Mouse (Mus musculus) liver, embryonic 13.5 days (tissue): ENCODE measurements around the gene Scn8a. TPM values are rescaled to one million over a fixed set of nuclear protein-coding genes. Genes with fewer than 3 reads are reported as not detected.

ENCODE experiments used
- ATAC-seq: fragments of 200-750 bp; cut with Nextera tagmentation; 2 replicates; pipeline ENCODE4 v1.8.0; 2017; ENCODE audit warnings: low read depth, mild to moderate bottlenecking, moderate number of reproducible peaks, moderate library complexity
- DNase-seq: peaks from one replicate; pipeline ENCODE4 v3.0.0; 2022
- H3K27ac ChIP-seq: fragments of 300-500 bp; sonication (generic); 2 replicates; pipeline ENCODE4 v1.5.1; 2015; ENCODE audit warnings: moderate library complexity, mild to moderate bottlenecking, inconsistent platforms
- H3K27me3 ChIP-seq: fragments of 300-500 bp; sonication (generic); 2 replicates; pipeline ENCODE4 v1.6.1; 2015; ENCODE audit warnings: mild to moderate bottlenecking, inconsistent platforms
- H3K36me3 ChIP-seq: fragments of 300-500 bp; sonication (generic); 2 replicates; pipeline ENCODE4 v1.6.1; 2015; ENCODE audit warnings: mild to moderate bottlenecking, inconsistent platforms
- H3K4me1 ChIP-seq: fragments of 300-500 bp; sonication (generic); replicated peaks from 2 replicates; pipeline ENCODE4 v1.6.1; 2015; ENCODE audit warnings: inconsistent platforms
- H3K4me2 ChIP-seq: fragments of 300-500 bp; sonication (generic); 2 replicates; pipeline ENCODE4 v1.6.1; 2015; ENCODE audit warnings: inconsistent platforms, mild to moderate bottlenecking, moderate library complexity
- H3K4me3 ChIP-seq: fragments of 300-500 bp; sonication (generic); replicated peaks from 2 replicates; pipeline ENCODE4 v1.5.1; 2015; ENCODE audit warnings: mild to moderate bottlenecking, inconsistent platforms
- H3K9ac ChIP-seq: fragments of 300-500 bp; sonication (generic); 2 replicates; pipeline ENCODE4 v1.6.1; 2015; ENCODE audit warnings: mild to moderate bottlenecking, inconsistent platforms
- H3K9me3 ChIP-seq: fragments of 300-500 bp; sonication (generic); replicated peaks from 2 replicates; pipeline ENCODE4 v1.6.1; 2016; ENCODE audit warnings: inconsistent platforms
- WGBS: fragments of 180-500 bp; shearing (Covaris S2); methylation state at CpG from one replicate; pipeline ENCODE4 v1.1.7; 2015; ENCODE audit not compliant: insufficient replicate concordance; 5-methylcytosine and 5-hydroxymethylcytosine counted together
- polyA plus RNA-seq: library from polyadenylated mRNA; unstranded; fragments of >200 nt; fragmentation: Nextera tagmentation; extraction: Ambion mirVana; gene quantifications from 2 replicates; pipeline ENCODE4 v1.2.1, GENCODE M21; 2015

Scn8a gene
- polyA plus RNA-seq, 1 experiment from 2014 or later: 0.10 TPM

DNA sequence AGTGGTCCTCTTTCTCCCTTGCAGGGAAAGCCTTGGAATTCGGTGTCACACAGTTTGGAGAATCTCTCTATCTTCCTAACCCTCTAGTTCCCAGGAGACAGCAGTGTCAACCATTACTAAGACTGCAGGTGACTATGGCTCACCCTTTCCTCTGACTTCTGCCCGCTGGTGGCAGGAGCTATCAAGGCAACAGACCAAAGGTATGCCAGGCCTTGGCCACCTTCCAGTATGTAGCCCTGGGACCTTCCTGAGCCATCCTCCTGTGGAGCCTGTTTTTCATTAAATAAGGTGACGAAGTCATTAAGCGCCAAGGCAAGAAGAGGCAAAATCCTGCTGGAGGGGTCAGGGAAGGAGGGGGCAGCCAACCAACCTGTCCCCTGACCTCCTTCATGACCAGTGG lies 205.5 kb downstream of the Scn8a start:
- no peak overlapping the region for H3K4me2 ChIP-seq
- H3K36me3 ChIP-seq: no peaks in the 10 kb centered on the region
- peaks cover 41% of the 10 kb centered on the region for H3K4me1 ChIP-seq
- no peak overlapping the region for H3K27ac ChIP-seq
- no peak for DNase-seq
- H3K9ac ChIP-seq: no peak overlapping the region
- no peak for ATAC-seq
- WGBS: 66% methylated on average over 4 of the region's 4 CpGs
- H3K4me3 ChIP-seq: no peak overlapping the region
- peaks cover 65% of the 10 kb centered on the region for H3K27me3 ChIP-seq
- H3K9me3 ChIP-seq: no peaks in the 10 kb centered on the region

DNA sequence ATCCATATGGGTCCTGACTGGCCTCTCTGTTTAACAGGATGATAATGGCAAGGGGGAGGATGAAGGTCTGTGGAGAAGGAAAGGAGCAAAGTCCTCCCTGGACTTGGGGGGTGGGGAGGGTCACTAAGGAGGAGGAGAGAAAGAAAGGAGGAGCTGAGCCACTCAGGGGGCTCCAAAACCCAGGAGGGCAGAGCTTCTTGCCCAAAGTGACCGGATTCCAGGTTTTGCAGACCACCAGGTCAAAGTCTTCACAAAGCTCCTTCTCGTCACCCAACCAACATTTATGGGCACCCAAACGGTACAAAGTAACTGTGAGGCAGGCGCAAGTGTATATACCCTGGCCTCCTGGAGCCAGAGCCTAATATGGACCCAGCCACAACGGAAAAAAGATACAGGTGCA lies 206.0 kb downstream of the Scn8a start:
- no peak overlapping the region for H3K4me2 ChIP-seq
- ATAC-seq (no peak), DNase-seq (no peak)
- H3K4me1 ChIP-seq: peaks cover 36% of the 10 kb centered on the region
- no peaks in the 10 kb centered on the region for H3K9me3 ChIP-seq
- no peak overlapping the region for H3K4me3 ChIP-seq
- H3K9ac ChIP-seq: no peak overlapping the region
- H3K27me3 ChIP-seq: peaks cover 70% of the 10 kb centered on the region
- no peak overlapping the region for H3K27ac ChIP-seq
- no peaks in the 10 kb centered on the region for H3K36me3 ChIP-seq
- WGBS: 49% methylated on average over 5 of the region's 5 CpGs

DNA sequence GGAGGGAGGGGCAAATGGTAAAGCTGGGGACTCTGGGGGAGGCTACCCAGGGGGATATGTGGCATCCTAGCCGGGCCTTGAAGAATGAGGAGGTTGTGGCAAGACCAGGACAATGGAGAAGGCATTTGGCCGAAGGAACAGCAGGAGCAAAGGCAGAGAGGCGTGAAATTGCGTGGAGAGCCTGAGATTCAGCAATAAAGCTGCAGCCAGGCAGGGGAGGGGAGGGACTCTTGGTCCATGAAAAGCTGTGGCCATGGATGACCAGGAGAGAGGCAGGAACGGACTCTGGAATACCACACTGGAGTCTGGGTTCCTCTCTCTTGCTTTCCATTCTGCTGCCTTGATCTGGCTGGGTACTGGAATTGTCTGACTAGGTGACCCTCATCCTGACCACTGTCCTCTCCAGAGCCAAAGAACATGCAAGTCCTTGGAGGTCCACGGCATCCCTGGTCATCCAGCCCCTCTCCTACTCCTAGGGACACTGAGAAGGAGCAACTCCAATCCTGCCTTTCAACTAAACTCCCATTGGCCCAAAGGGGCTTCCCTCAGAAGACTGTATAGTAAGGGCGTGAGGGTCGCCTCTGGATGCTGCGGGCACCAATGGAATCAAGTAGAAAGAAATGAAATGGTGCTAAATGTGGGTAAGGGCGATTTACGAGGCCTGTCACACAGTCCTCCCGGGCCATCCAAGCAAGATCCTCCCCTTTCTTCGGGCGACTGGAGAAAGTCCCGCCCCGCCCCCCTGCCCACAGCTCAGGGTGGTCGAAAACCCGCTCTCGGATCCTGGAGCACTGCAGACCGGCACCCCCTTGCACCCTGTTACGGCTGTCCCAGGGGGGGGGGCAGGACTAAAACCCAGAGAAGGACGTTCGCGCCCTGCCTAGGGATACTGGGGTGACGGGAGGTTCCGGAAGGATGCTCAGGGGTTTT lies 206.7 kb downstream of the Scn8a start:
- DNase-seq: no peak
- H3K27ac ChIP-seq: no peak overlapping the region
- H3K4me2 ChIP-seq: peak overlapping the region; percentile 54
- peaks cover 32% of the 10 kb centered on the region for H3K4me1 ChIP-seq
- H3K4me3 ChIP-seq: peak overlapping the region; percentile 59
- ATAC-seq: no peak
- no peaks in the 10 kb centered on the region for H3K36me3 ChIP-seq
- no peaks in the 10 kb centered on the region for H3K9me3 ChIP-seq
- H3K9ac ChIP-seq: no peak overlapping the region
- peaks cover 71% of the 10 kb centered on the region for H3K27me3 ChIP-seq
- WGBS: 20% methylated on average over 26 of the region's 26 CpGs

DNA sequence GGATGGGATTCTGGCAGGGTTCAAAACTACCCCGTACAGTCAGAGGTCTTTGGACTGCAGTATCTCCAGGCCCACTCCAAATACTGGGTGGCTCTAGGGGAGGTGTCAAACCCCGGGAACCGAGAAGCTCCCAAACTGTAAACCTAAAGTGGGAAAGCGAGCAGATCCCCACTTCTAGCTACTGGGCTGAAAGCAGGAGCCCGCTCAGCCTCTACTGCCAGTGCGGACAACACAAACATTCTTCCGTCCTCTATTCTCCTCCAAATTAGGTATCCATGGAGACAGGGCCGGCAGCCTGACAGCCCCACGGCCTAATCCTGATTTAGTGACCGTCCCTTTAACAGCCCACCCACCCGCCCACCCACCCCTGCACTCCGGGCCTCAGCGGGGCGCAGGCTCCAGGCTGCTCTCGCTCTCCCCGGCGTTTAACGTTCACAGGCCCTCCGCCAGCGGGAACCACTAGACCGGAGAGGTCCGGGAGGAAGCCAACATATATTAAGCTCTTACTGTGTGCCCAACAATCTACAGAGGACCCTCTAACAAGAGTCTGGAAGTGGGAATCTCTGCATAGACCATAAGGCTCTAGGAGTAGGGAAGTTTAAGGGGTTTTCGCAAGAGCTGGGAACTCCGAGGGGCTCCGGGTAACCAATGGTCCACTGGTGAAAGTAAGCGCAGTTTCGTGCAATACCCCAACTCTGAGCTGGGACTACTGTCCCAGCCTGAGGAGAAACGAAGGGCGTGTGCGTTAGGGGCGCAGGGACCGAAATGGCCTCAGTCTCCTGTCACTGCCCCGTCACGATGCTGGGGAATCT lies 207.5 kb downstream of the Scn8a start:
- H3K4me1 ChIP-seq: peaks cover 35% of the 10 kb centered on the region
- H3K27me3 ChIP-seq: peaks cover 68% of the 10 kb centered on the region
- H3K4me2 ChIP-seq: peak overlapping the region; percentile 54
- DNase-seq (no peak), ATAC-seq (no peak)
- H3K9me3 ChIP-seq: no peaks in the 10 kb centered on the region
- no peaks in the 10 kb centered on the region for H3K36me3 ChIP-seq
- H3K9ac ChIP-seq: peak overlapping the region; percentile 64
- H3K27ac ChIP-seq: no peak overlapping the region
- WGBS: 5% methylated on average over 34 of the region's 34 CpGs
- H3K4me3 ChIP-seq: peak overlapping the region; percentile 59

DNA sequence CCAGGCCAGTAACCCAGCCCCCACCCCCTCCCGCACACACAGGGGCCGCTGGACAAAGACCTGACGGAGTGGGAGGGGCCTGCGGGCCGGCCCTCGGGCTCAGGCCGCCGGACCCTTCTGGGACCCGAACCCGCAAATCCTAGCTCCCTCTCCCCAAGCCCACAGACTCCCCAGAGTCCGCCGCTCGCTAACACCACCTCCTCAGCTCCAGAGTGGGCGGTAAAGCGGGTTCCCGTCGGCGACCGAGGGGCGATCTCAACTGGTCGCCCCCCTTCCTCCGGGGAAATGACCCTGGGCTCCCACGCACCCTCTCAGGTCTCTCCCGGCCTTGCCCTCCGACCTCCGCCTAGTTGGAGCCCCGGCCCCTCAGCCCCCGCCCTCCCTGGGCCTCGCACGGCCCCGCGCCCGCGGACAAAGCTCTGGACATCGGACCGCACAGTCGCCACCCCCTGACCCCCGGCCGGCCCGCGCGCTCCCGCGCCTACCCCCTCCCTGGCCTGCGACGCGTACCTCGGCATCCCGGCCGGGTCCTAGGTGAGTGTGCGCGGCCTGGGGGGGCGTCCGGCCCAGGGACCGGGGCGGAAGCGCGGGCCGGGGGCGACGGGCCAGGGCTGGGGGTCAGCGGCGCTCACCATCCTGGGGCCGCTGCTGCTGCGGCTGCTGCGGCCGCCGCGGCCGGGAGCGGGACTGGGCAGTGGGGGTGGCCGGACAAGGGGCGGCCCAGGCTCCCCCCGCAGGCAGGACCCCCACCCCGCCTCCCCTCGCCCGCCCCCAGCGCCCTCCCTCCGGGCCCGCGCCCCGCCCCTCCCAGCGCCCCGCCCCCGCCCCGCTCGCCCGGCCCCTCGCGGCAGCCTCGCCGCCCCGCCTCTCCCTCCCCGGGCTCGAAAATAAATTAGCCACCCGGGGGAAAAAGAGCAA lies 208.4 kb downstream of the Scn8a start, which contains the start of gene Fignl2:
Gene Fignl2, minus strand, starts transcription at position 755 of the 918 bp plus-strand sequence.
- H3K9ac ChIP-seq: peak within 1 kb of the TSS; percentile 64
- no peaks in the 10 kb centered on the region for H3K36me3 ChIP-seq
- DNase-seq (no peak), ATAC-seq (peak; percentile 20)
- H3K4me3 ChIP-seq: peak within 1 kb of the TSS; percentile 59
- no peaks in the 10 kb centered on the region for H3K9me3 ChIP-seq
- under 1% methylated on average over 61 of the region's 96 CpGs for WGBS
- H3K4me2 ChIP-seq: peak within 1 kb of the TSS; percentile 54
- H3K27ac ChIP-seq: peak within 1 kb of the TSS; percentile 80
- H3K4me1 ChIP-seq: peaks cover 37% of the 10 kb centered on the region
- peaks cover 68% of the 10 kb centered on the region for H3K27me3 ChIP-seq

DNA sequence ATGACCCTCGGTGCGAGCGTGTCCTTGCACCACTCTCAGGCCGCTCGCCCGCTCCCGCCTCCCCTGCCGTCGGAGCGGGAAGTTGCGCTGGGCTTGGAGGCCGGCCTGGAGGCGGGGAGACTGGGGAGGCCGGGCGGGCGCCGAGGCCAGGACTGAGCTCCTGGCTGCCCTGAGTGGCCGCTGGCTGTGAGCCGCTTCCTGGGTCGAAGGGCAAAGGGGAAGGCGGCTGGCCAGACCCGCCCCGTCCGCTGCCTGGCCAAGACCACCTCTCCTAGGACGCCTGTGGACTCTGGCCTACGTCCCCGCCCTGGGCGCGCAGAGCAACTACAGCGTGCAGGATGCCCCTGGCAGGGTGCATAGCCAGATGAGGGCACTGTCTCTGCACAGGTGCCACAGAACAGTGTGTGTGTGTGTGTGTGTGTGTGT lies 209.1 kb downstream of the Scn8a start:
- peak; percentile 79 for ATAC-seq
- 4% methylated on average over 24 of the region's 30 CpGs for WGBS
- H3K9me3 ChIP-seq: no peaks in the 10 kb centered on the region
- H3K27ac ChIP-seq: peak overlapping the region; percentile 80
- H3K9ac ChIP-seq: no peak overlapping the region
- H3K36me3 ChIP-seq: no peaks in the 10 kb centered on the region
- peaks cover 68% of the 10 kb centered on the region for H3K27me3 ChIP-seq
- H3K4me1 ChIP-seq: peaks cover 37% of the 10 kb centered on the region
- peak; percentile 15 for DNase-seq
- peak overlapping the region; percentile 54 for H3K4me2 ChIP-seq
- peak overlapping the region; percentile 59 for H3K4me3 ChIP-seq

DNA sequence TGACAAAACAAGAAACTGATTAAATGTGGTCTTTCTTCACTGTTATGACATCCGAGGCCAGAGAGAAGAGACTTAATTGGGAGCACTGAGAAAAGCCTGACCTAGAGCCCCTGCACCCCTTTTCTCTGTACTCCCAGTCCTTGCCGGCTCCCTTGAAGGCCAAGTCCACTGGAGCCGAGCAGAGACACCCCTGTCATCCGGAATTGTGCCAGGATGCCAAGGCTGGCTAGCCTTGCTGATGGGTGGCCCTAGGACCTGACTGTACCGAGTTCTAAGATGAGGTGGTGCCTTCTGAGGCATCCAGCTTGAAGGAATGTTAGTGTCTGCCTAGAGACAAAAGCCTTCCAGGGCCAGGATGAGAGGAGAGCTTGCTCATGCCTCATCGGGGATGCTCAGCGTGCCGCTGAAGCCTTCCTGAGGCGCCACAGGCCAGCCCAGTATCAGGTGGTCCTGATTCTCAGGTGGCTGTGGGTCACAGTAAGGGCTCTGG lies 210.4 kb downstream of the Scn8a start:
- 70% methylated on average over 9 of the region's 9 CpGs for WGBS
- ATAC-seq (no peak), DNase-seq (no peak)
- Histone ChIP-seq H3K4me3 (no peak overlapping the region), H3K27ac (no peak overlapping the region), H3K36me3 (no peaks in the 10 kb centered on the region), H3K9ac (no peak overlapping the region), H3K9me3 (no peaks in the 10 kb centered on the region), H3K4me2 (no peak overlapping the region), H3K27me3 (peaks cover 57% of the 10 kb centered on the region), H3K4me1 (peaks cover 33% of the 10 kb centered on the region)

DNA sequence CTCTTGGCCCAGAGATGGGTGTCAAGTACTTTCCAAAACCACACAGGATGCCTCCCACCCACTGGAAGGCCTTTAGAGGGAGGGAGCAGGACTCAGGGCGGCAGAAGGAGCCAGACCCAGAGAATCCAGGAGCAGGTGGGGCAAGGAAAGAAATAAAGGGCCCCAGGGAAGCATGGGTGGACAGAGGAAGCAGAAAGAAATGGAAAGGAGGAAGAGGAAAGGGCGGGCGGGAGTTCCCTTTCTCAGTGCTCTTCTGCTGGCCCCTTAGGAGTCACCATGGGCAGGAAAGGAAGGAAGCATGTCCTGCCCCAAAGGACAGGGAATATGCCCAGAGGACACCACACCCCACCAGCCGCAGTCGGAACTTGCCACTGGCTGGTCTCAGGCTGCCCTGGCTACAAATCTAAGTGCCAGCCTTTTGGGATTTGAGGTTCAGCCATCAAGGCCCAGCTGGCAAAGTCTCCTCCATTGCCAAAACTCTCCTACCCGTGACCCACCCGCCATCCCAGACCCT lies 211.4 kb downstream of the Scn8a start:
- Histone ChIP-seq H3K9me3 (no peaks in the 10 kb centered on the region), H3K4me3 (no peak overlapping the region), H3K4me1 (peaks cover 26% of the 10 kb centered on the region), H3K36me3 (no peaks in the 10 kb centered on the region), H3K27ac (no peak overlapping the region), H3K9ac (no peak overlapping the region), H3K27me3 (peaks cover 47% of the 10 kb centered on the region), H3K4me2 (no peak overlapping the region)
- DNase-seq: no peak
- 43% methylated on average over 7 of the region's 7 CpGs for WGBS
- ATAC-seq: no peak

DNA sequence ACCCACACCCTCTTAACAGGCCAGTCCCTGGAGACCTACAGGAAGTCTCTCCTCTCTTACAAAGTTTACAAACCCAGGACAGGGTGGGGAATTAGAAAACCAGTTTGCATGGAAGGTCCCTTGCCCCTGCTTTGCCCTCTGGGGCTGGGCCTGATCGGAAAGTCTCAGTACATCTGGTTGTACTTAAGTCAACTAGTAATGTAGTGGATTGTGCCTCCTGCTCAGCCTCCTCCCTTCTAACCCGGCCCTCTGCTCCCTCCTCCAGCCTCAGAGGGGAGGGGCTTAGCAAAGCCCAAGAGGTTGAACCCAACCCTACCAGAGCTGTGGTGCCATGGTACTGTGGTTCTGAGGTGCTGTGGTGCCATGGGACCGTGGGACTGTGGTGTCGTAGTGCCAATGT lies 212.6 kb downstream of the Scn8a start:
- Histone ChIP-seq H3K4me2 (no peak overlapping the region), H3K36me3 (no peaks in the 10 kb centered on the region), H3K27ac (no peak overlapping the region), H3K4me3 (no peak overlapping the region), H3K4me1 (peaks cover 18% of the 10 kb centered on the region), H3K9ac (no peak overlapping the region), H3K9me3 (no peaks in the 10 kb centered on the region), H3K27me3 (peaks cover 36% of the 10 kb centered on the region)
- 58% methylated on average over 4 of the region's 4 CpGs for WGBS
- DNase-seq: no peak
- no peak for ATAC-seq

DNA sequence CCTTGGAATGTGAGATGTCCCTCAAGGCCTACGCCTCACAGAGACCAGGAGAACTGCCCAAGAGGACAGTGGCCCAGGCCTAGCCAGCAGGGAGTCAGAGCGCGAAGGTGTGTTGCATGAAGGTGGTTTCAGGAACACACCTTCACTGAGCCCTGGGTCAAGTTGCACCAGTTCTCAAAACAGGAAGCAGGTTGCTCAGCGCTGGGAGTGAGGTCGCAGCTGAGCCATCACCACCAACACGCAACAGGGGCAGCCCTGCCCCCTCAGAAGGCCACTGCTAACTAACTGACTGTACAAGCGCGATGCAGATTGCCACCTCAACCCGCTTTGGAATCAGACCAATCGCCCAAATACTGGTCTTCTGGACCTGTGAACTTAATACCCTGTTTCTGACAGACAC lies 214.8 kb downstream of the Scn8a start:
- H3K9me3 ChIP-seq: no peaks in the 10 kb centered on the region
- no peak overlapping the region for H3K4me2 ChIP-seq
- H3K36me3 ChIP-seq: no peaks in the 10 kb centered on the region
- 51% methylated on average over 10 of the region's 10 CpGs for WGBS
- peaks cover 11% of the 10 kb centered on the region; the same call in 1 of the 2 replicates for H3K4me1 ChIP-seq
- no peak overlapping the region for H3K9ac ChIP-seq
- H3K27me3 ChIP-seq: peaks cover 15% of the 10 kb centered on the region
- no peak overlapping the region for H3K27ac ChIP-seq
- DNase-seq (no peak), ATAC-seq (no peak)
- H3K4me3 ChIP-seq: no peak overlapping the region
